Mouse (Mus musculus): ENCODE measurements around the gene 1700003F12Rik.
A peak's percentile ranks its signal among the peaks of the same experiment; 100 is the strongest.

Gene 1700003F12Rik

GRCm38 (mm10) chr2:154576876-154577743, 30.2 kb downstream of the 1700003F12Rik start:
- no peak for DNase-seq (ENCODE audit: low spot score)

DNA sequence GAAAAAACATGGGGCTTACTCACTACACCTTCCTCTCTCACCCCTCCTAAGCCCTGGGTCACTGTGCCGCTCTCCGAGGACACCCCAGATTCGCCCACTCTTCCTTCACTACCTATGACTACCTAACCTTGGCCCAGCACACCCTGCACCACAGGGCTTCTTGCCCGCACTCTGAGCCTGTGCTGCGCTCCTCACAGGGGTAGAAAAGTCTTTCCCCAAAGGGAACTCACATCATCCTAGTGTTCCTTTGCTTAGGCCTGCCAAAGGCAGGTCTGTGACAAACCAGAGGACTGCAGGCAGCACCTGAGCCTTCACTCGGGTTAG, 30.8 kb downstream of the 1700003F12Rik start:
- DNase-seq (ENCODE audit: low spot score) = no peak

GRCm38 (mm10) chr2:154580586-154580985, 33.7 kb downstream of the 1700003F12Rik start:
- no peak for DNase-seq (ENCODE audit: low spot score)

DNA sequence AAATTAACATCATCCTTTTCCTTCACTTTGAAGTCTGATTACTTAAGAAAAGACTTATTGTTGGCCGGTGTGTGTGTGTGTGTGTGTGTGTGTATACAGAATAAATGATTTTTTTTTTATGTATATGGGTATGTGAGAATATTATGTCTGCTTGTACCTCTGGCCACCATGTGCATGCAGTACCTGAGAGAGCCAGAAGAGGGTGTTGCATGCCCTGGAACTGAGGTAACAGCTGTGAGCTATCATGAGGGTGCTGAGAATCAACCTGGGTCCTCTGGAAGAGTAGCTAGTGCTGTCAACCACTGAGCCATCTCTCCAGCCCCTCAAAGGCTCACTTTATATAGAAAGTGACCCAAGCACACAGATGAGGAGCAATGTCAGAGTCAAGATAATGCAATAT, 34.5 kb downstream of the 1700003F12Rik start:
- DNase-seq (ENCODE audit: low spot score) = no peak

GRCm38 (mm10) chr2:154583906-154584872, 37.3 kb downstream of the 1700003F12Rik start:
- DNase-seq (ENCODE audit: low spot score) = no peak

DNA sequence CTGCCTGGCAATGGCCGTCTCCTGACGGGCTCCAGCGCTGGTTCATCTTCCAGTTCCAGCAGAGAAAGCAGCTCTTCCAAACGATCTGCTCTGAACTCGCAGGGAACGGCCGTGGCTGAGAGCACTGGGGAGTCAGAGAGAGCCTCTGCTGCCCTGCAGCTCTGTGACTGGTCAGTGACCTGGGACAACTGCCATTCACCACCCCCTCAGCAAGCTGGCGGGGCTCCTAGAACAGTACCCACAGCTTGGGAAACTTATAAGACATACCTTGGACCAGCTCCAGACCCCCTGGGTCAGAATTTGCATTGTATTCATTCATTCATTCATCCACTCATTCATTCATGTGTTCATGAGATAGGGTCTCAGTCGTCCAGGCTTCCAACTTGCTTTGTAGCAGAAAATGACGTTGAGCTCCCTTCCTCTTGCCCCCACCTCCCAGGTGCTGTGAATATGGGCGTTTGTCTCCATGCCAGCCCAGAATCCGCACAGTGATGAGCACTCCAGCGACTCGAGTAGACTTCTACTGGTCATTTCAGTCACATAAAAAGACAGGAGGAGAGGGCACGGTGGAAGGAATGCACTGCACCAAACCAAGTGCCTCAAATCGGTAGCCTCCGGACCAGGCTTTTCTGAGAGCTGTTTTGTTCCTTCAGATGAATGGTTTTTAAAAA, 38.2 kb downstream of the 1700003F12Rik start:
- no peak for DNase-seq (ENCODE audit: low spot score)

DNA sequence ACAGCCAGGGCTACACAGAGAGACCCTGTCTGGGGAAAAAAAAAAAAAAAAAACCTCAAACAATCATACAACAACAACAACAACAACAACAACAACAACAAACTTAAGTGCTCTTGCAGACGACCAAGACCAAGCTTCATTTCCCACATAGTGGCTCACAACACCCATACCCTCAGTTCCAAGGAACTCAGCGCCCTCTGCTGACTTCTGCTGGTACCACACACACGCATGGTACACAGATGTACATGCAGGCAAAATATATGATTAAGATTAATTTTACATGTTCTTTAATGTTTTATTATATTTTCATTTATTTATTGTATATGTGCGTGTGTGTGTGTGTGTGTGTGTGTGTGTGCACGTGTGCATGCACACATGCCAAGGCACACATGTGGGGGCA, 39.5 kb downstream of the 1700003F12Rik start:
- DNase-seq (ENCODE audit: low spot score) = no peak

DNA sequence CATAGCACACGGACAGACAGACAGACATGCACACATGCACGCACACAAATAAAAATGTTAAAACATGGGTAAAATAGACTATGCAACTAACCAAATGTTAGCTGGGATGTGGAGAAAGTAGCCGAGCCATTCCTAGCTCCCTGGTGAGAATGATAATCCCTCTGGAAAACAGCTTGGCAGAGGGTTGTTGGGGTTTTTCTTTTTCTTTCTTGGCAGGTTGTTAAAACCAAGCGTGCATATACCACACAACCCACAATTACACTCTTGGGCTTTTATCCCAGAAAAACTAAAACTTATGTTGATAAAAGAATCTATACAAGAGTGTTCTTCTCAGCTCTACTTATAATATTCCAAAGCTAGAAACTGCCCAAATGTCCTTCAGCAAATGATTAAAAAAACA, 42.2 kb downstream of the 1700003F12Rik start:
- no peak for DNase-seq (ENCODE audit: low spot score)

GRCm38 (mm10) chr2:154591239-154591638, 44.4 kb downstream of the 1700003F12Rik start:
- no peak for DNase-seq (ENCODE audit: low spot score)

DNA sequence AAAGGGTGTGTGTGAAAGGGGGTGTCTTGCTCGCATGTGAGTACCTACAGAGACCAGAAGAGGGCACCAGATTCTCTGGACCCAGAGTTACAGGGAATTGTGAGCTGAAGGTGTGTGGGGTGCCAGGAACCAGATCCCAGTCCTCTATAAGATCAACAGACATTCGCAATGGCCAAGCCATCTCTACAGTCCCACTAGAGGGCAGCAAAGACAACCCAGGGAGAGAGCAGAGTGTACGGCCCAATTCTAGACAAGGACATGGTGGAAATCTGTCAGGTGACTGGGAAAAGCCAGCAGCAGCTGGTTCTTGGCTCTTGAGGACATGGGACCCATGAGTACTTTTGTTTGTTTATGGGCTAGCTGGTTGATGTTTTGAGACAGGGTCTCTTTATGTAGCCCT, 46.1 kb downstream of the 1700003F12Rik start:
- DNase-seq (ENCODE audit: low spot score) = peak; percentile 68

DNA sequence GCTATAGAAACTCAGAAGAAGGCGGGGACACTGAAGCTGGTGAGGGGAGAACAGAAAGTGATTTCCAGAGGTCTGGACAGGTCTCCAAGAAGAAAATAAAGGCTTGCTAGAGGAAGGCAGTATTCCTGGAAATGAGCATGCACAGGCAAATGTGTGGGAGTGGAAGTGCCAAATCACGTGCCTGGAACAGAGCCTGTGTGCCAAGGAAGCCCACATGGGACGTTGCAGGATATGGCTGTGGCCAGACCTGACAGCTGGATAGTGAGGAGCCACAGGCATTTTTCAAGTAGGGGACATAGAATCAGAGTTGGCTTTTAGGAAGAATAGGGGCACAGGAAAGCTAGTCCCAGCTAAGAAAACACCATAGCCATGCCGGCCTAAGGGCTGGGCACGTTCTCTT, 48.9 kb downstream of the 1700003F12Rik start:
- DNase-seq (ENCODE audit: low spot score) = no peak

- no peak for DNase-seq (ENCODE audit: low spot score)
These were observed 50.5 kb downstream of the 1700003F12Rik start for GRCm38 (mm10) chr2:154597399-154597798.
